Mouse (Mus musculus) liver, adult 2 months (tissue): Measurements from ENCODE around the gene Wdfy4. TPM values are rescaled to one million over a fixed set of nuclear protein-coding genes. Genes with fewer than 3 reads are reported as not detected.

Experiments used
- DNase-seq: peaks from one replicate; pipeline ENCODE4 v3.0.0-alpha.2; 2011; ENCODE audit warnings: low read depth, low spot score; ENCODE audit errors: extremely low read depth
- H3K27ac ChIP-seq: fragments of 200-500 bp; replicated peaks from 2 replicates; pipeline ENCODE4 v1.5.1; 2012; ENCODE audit warnings: low read depth, mild to moderate bottlenecking, control low read depth, inconsistent platforms, low read length; ENCODE audit not compliant: insufficient read depth
- H3K27me3 ChIP-seq: fragments of 200-500 bp; 2 replicates; pipeline ENCODE4 v1.6.1; 2012; ENCODE audit warnings: mild to moderate bottlenecking, moderate library complexity, low read length, inconsistent platforms; ENCODE audit not compliant: control insufficient read depth, insufficient read depth
- H3K36me3 ChIP-seq: fragments of 200-500 bp; 2 replicates; pipeline ENCODE4 v1.6.1; 2012; ENCODE audit warnings: low read length, inconsistent platforms; ENCODE audit not compliant: control insufficient read depth, insufficient read depth
- H3K4me1 ChIP-seq: fragments of 200-500 bp; 2 replicates; pipeline ENCODE4 v1.6.1; 2011; ENCODE audit warnings: low read length; ENCODE audit not compliant: control insufficient read depth, insufficient read depth
- H3K4me3 ChIP-seq: fragments of 200-500 bp; 2 replicates; pipeline ENCODE4 v1.5.1; 2011; ENCODE audit warnings: low read depth, mild to moderate bottlenecking, control low read depth, low read length, moderate library complexity; ENCODE audit not compliant: insufficient read depth
- H3K79me2 ChIP-seq: fragments of 200-500 bp; 2 replicates; pipeline ENCODE4 v1.6.1; 2012; ENCODE audit warnings: inconsistent platforms, mild to moderate bottlenecking, low read length, moderate library complexity; ENCODE audit not compliant: control insufficient read depth, insufficient read depth
- H3K9ac ChIP-seq: fragments of 200-500 bp; 2 replicates; pipeline ENCODE4 v1.6.1; 2012; ENCODE audit warnings: low read depth, mild to moderate bottlenecking, control low read depth, inconsistent platforms, low read length
- CTCF ChIP-seq: fragments of 200-500 bp; IDR thresholded peaks from 2 replicates; pipeline ENCODE4 v1.5.1; 2011; ENCODE audit warnings: low read depth, low read length, control low read depth
- POLR2A ChIP-seq: fragments of 200-500 bp; IDR thresholded peaks from 2 replicates; pipeline ENCODE4 v1.6.1; 2011; ENCODE audit warnings: low read length, control low read depth; ENCODE audit not compliant: insufficient read depth; ENCODE audit errors: extremely low read depth
- WGBS: fragments of 180-500 bp; shearing (Covaris S2); methylation state at CpG from one replicate; pipeline ENCODE4 v1.1.7; 2018; 5-methylcytosine and 5-hydroxymethylcytosine counted together
- polyA plus RNA-seq: library from polyadenylated mRNA; depleted of rRNA; stranded (reverse); fragments of >200 nt; gene quantifications from 2 replicates; pipeline ENCODE4 v1.2.3, GENCODE M21; 2012
- total RNA-seq: library from RNA; depleted of rRNA; stranded (reverse); fragments of >200 nt; gene quantifications from 2 replicates; pipeline ENCODE4 v1.2.3, GENCODE M21; 2014

Wdfy4 gene
- total and polyA plus RNA-seq, 2 experiments = 2.1 to 3.0 TPM

GRCm38 (mm10) chr14:33073355-33073754 is 112.0 kb downstream of the Wdfy4 start:
- DNase-seq = no peak
- Histone ChIP-seq H3K27me3 (no peaks in the 10 kb centered on the region), H3K4me1 (no peaks in the 10 kb centered on the region), H3K9ac (no peak overlapping the region), H3K79me2 (no peaks in the 10 kb centered on the region), H3K4me3 (no peak overlapping the region), H3K27ac (no peak overlapping the region), H3K36me3 (no peaks in the 10 kb centered on the region)
- TF ChIP-seq CTCF (no peak), POLR2A (no peak)
- 82% methylated on average over 3 of the region's 3 CpGs for WGBS

DNA sequence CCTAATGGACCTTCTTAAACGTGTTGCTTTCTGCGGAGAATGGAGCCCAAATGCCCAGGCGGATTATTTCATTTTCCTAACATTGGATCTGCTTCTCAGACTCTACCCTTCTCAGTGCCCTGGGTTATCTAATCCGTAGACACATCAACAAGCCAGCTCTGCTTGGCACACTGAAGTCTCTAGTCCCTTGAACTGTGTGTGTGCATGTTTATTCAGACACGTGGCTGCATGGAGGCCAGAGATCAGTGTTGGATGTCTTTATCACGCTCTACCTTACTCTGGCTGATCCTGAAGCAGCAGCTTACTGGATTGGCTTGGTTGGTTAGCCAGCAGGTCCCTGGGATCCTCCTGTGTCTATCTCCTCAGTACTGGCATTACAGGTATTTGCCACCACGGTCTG is 113.0 kb downstream of the Wdfy4 start:
- Histone ChIP-seq H3K36me3 (no peaks in the 10 kb centered on the region), H3K4me1 (no peaks in the 10 kb centered on the region), H3K9ac (no peak overlapping the region), H3K27ac (no peak overlapping the region), H3K27me3 (no peaks in the 10 kb centered on the region), H3K79me2 (no peaks in the 10 kb centered on the region), H3K4me3 (no peak overlapping the region)
- peak; percentile 91 for DNase-seq
- WGBS = 79% methylated on average over 7 of the region's 7 CpGs
- no peak for TF ChIP-seq POLR2A
- no peak for TF ChIP-seq CTCF

GRCm38 (mm10) chr14:33067676-33068075 is 117.6 kb downstream of the Wdfy4 start:
- no peaks in the 10 kb centered on the region for H3K79me2 ChIP-seq
- DNase-seq = no peak
- H3K27me3 ChIP-seq = no peaks in the 10 kb centered on the region
- no peak overlapping the region for H3K4me3 ChIP-seq
- H3K4me1 ChIP-seq = no peaks in the 10 kb centered on the region
- no peaks in the 10 kb centered on the region for H3K36me3 ChIP-seq
- WGBS = 86% methylated on average over 9 of the region's 9 CpGs
- no peak overlapping the region for H3K9ac ChIP-seq
- no peak overlapping the region for H3K27ac ChIP-seq
- TF ChIP-seq POLR2A (no peak), CTCF (no peak)

GRCm38 (mm10) chr14:33062996-33063395 is 122.3 kb downstream of the Wdfy4 start:
- no peak for DNase-seq
- TF ChIP-seq POLR2A (no peak), CTCF (no peak)
- Histone ChIP-seq H3K27me3 (no peaks in the 10 kb centered on the region), H3K9ac (no peak overlapping the region), H3K36me3 (no peaks in the 10 kb centered on the region), H3K4me3 (no peak overlapping the region), H3K79me2 (no peaks in the 10 kb centered on the region), H3K27ac (no peak overlapping the region), H3K4me1 (no peaks in the 10 kb centered on the region)
- WGBS = 78% methylated on average over 5 of the region's 5 CpGs

DNA sequence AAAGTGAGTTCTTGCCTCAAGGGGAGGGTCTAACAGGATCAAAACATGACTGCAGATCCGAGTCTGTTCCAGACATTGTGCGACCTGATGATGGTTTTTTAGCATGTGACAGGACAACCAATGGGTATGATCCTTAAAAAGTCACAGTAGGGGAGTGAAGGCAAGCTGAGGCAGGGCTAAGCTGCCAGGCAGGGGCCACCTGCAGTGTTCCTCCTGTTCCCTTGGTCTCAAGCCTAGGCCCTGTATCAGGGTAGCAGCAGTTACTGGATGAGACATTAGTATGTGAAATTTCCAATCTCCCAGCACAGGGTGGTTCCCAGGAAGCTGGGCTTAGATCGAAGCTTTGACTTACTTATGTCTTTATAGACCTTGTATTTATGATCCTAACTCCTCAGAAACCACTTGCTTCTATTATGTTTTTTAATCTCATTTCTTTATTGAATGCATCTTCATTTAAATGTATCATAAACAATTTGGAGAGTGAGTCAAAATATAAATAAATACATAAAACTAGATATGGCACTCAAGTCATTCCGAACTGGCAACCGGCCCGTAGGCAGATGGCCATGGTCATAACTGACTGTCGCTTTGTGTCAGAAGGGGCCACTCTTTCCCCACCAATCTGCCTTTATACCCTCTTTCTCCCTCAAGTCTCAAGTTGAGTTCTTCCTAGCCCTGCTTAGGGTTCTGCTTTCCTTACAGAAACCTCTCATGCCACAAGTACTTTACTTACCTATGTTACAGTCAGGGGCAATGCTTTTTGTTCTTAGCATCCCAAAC is 126.2 kb downstream of the Wdfy4 start:
- TF ChIP-seq POLR2A (no peak), CTCF (no peak)
- H3K36me3 ChIP-seq = no peaks in the 10 kb centered on the region
- no peaks in the 10 kb centered on the region for H3K27me3 ChIP-seq
- no peaks in the 10 kb centered on the region for H3K4me1 ChIP-seq
- no peak for DNase-seq
- WGBS = 91% methylated on average over 7 of the region's 7 CpGs
- H3K27ac ChIP-seq = no peak overlapping the region
- H3K9ac ChIP-seq = no peak overlapping the region
- H3K79me2 ChIP-seq = no peaks in the 10 kb centered on the region
- H3K4me3 ChIP-seq = no peak overlapping the region

DNA sequence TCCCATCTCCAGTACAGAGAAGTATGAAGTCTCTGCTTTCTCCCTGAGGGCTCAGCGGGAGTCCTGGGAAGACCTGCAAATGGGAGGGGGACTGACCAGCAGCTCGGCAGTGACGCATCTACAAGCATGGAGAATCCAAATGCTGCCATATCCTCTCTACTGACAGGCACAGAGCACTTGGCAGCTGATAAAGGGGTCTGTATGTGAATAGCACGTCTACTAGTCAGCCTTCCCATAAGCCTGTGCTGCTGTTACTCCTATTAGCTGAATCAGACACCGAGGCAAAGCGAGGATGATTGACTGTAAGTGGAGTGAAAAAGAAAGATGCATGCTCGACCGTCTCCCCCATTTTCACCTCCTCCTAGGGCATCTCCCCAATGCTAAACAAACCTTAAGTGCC is 131.9 kb downstream of the Wdfy4 start:
- no peak for DNase-seq
- H3K79me2 ChIP-seq = no peaks in the 10 kb centered on the region

More for the DNA sequence above, 131.9 kb downstream of the Wdfy4 start:
- 80% methylated on average over 8 of the region's 8 CpGs for WGBS
- Histone ChIP-seq H3K27ac (no peak overlapping the region), H3K4me3 (no peak overlapping the region), H3K9ac (no peak overlapping the region), H3K27me3 (no peaks in the 10 kb centered on the region), H3K4me1 (no peaks in the 10 kb centered on the region), H3K36me3 (no peaks in the 10 kb centered on the region)
- TF ChIP-seq CTCF = no peak
- TF ChIP-seq POLR2A = no peak
